Mouse (Mus musculus): Measurements from ENCODE around the gene Nisch.
A peak's percentile ranks its signal among the peaks of the same experiment; 100 is the strongest.

Nisch gene

GRCm38 (mm10) chr14:31129326-31130235 lies 87.2 kb downstream of the Nisch start:
- DNase-seq: no peak

- DNase-seq: peak; percentile 95 to 98
Observed at GRCm38 (mm10) chr14:31128826-31129219, 87.9 kb downstream of the Nisch start, which contains the start of gene Smim4. TSS of gene Smim4 (minus strand) at chr14:31128956.

DNA sequence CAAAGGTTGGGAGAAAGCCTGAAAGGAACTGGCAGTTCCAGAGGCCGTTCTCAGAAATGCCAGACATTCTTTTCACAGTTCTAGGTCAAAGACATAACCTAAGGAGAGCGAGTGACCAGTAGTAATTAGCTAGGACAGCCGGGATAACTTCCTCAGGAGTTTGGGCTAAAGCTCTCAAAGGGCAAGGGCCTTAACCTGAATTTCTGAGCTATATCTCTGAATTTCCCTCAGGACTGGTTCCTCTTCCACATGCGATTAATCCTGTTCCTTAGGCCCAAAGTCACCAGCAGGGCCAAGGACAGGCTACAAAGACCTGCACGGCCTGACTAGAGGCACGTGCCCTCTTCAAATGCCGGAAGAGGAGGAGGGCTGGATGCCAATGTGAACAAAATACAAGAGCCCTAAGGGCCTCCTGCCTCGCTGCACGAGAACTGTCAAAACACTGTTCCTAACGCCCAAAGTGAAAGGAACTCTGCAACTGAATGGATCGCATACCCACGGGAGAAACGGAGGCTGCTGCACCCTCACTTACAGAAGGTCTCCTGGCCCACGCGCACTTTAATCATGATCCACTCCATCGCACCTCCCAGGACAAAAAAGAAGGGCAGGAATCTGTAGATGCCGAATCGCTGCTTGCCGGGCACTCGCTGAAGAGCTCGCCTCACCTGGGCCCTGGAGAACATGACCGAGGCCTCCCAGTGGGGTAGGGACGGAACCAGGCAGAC lies 88.5 kb downstream of the Nisch start:
- DNase-seq: peak in 1 of 2 experiments; percentile 32

DNA sequence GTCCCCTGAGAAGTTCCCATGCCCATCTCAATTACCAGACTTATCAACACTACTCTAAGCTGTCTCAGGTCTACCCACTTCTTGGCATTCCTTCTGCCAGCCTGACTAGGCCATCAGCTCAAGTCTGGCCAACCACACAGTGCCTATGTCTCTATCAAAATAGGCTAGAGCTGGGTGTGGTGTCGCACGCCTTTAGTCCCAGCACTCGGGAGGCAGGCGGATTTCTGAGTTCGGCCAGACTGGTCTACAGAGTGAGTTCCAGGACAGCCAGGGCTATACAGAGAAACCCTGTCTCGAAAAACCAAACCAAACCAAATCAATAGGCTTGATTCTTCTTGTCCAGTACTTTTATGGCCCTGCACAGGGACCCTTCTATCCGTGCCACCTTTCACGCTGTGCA lies 89.9 kb downstream of the Nisch start:
- DNase-seq: no peak

DNA sequence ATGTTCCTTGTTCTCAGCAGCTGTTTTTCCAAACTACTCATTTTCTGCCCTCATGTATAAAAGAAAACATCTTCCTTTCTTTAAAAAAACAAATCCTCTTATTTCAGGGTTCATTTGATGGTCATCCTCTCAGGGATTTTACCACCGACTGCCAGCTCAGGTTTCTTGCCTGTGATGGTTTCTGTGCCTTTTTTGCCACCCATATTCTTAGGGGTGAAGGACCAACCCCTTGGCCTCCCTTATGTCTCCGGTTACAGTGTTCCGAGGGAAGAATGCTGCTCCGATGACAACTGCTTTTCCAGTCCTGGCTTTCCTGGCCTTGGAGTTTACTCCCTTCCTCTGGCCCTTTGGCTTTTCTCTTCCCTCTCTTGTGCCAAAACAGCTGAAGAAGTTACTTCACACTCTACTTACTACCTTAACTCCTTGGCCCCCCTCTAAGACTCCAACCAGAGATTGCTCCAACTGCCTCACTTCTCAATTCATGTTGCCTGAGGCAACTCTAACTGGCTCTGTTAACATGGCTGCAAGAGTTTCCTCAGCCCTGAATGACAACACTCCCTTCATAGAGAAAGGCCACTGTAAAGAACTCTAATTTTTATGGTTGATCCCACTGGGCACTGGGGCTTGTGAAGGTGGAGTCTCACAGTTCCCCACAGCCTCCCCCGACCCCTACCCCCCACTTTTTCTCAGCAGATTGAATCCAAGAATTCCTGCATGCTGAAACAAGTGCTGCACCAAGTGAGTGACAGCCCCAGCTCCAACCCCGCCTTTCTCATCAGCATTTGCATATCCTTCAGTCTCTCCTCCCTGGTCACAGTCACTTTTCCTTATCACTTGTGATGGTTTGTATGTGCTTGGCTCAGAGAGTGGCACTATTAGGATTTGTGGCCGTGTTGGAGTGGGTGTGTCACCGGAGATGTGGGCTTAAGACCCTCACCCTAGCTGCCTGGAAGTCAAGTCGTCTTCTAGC lies 91.4 kb downstream of the Nisch start:
- no peak for DNase-seq
